Mouse (Mus musculus) cerebellum, adult 18-20 months (tissue): ENCODE results near the gene Olfr279.

Source experiments
- DNase-seq, 2 experiments: peaks; one replicate each; pipeline ENCODE4 v3.0.0; 2021

Olfr279 gene

GRCm38 (mm10) chr15:98492102-98492501, at the start of gene Olfr279:
Gene Olfr279 (plus strand): TSS chr15:98492402.
- no peak for DNase-seq

GRCm38 (mm10) chr15:98444561-98444960, 47.6 kb upstream of the Olfr279 start:
- no peak for DNase-seq

GRCm38 (mm10) chr15:98448521-98448920, 43.7 kb upstream of the Olfr279 start:
- DNase-seq: peak in 1 of 2 experiments; percentile 5

- DNase-seq: no peak
These were observed 39.9 kb upstream of the Olfr279 start, which contains the start of gene Olfr281 for GRCm38 (mm10) chr15:98452288-98452687. Gene Olfr281 (plus strand): TSS chr15:98452588.

GRCm38 (mm10) chr15:98469596-98469995, 22.6 kb upstream of the Olfr279 start, which contains the start of gene OR5BS1P:
Gene OR5BS1P (plus strand): TSS chr15:98469896.
- DNase-seq: no peak

GRCm38 (mm10) chr15:98471539-98471938, 20.7 kb upstream of the Olfr279 start:
- DNase-seq: no peak

GRCm38 (mm10) chr15:98474958-98475357, 17.2 kb upstream of the Olfr279 start:
- no peak for DNase-seq

GRCm38 (mm10) chr15:98475382-98475781, 16.8 kb upstream of the Olfr279 start:
- DNase-seq: peak; percentile 40 to 55

- no peak for DNase-seq
These were observed 15.9 kb upstream of the Olfr279 start for GRCm38 (mm10) chr15:98476281-98476680.

GRCm38 (mm10) chr15:98479568-98480102, 12.6 kb upstream of the Olfr279 start:
- DNase-seq: no peak

GRCm38 (mm10) chr15:98482701-98483100, 9.5 kb upstream of the Olfr279 start, which contains the start of gene Lalba:
Gene Lalba (minus strand): TSS chr15:98482721.
- no peak for DNase-seq

GRCm38 (mm10) chr15:98483907-98484886, 8.0 kb upstream of the Olfr279 start:
- no peak for DNase-seq

- DNase-seq: no peak
These were observed 5.7 kb upstream of the Olfr279 start for GRCm38 (mm10) chr15:98486433-98487021.

- DNase-seq: no peak
These were observed 870 bp upstream of the Olfr279 start for GRCm38 (mm10) chr15:98491332-98491731.

- no peak for DNase-seq
These were observed 5.4 kb downstream of the Olfr279 start for GRCm38 (mm10) chr15:98497631-98498030.

GRCm38 (mm10) chr15:98503317-98503716, 11.1 kb downstream of the Olfr279 start:
- no peak for DNase-seq

GRCm38 (mm10) chr15:98504514-98504913, 12.3 kb downstream of the Olfr279 start:
- peak; percentile 49 to 61 for DNase-seq

- no peak for DNase-seq
These were observed 14.2 kb downstream of the Olfr279 start for GRCm38 (mm10) chr15:98506253-98506957.

- no peak for DNase-seq
These were observed 15.1 kb downstream of the Olfr279 start for GRCm38 (mm10) chr15:98507321-98507720.

- DNase-seq: no peak
These were observed 17.2 kb downstream of the Olfr279 start for GRCm38 (mm10) chr15:98509387-98509786.

- peak; percentile 69 to 77 for DNase-seq
These were observed 18.5 kb downstream of the Olfr279 start for GRCm38 (mm10) chr15:98510438-98511385.
